23 mouse cellular contexts compared by ENCODE assay signal in the genomic region with DNA sequence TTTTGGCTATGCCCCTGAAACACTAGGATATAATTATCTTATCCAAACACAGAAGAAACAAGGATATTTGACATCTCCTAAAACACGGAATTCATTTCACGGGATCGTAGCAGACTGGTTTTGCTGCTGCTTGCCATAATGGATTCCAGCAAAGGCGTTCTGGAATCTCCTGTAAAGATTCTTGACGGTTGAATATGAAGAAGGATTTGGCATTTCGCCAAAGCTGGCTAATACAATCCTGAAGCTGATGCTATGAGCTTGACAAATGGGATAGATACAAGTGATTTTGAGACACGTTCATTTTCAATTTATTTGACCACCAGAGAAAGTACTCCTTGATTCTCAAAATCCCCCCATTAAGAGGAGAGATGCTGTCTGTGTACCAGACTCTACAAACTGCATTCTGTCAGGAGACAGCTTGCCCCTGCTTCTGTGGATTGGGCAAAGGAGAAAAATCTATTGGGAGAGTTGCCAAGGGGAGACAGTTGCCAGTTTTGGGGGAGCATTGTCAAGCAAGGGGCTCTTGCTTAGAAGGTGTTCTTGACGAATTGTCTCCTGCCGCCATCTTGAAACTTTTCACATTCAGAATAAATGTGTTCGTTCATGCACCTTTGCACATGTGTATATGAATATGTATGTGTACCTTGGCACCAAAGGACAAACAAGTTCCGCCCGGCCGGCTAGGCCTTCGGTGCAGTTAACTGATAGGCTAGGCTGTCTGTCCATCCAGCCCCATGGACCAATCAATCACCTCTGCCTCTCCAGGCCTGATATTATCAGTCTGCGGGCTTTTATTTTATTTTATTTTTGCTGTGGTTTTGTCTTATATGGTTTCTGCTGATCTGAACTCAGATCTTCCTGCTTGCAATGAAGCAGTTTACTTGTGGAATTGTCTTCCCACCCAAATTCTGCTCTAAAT.
A peak's percentile ranks its signal among the peaks of the same experiment; 100 is the strongest.
DNase-seq lines count a peak whose midpoint lies in the region; ATAC-seq and TF ChIP-seq lines count a peak whose summit lies in the region.
"Had no signal": no experiment of that assay in that cellular context is flagged by ENCODE, and none has a peak within 500 bp of the region (broad histone marks: within the 10 kb centered on the region; RNA-seq: fewer than 3 reads in every experiment).

No protein-coding gene starts in this region.

- peak overlapping the region; percentile 29; the same call in 1 of the 2 replicates for H3K27ac ChIP-seq in embryonic facial prominence, embryonic 13.5 days
- no peak overlapping the region for H3K27ac ChIP-seq in embryonic facial prominence, embryonic 10.5 days (replicated peaks)
- no peak overlapping the region for H3K27ac ChIP-seq in limb, embryonic 14.5 days (replicated peaks; ENCODE audit: low read depth, low read length)
- no peak overlapping the region for H3K27ac ChIP-seq in limb, embryonic 10.5 days
- no peak overlapping the region for H3K27ac ChIP-seq in ES-E14 (ENCODE audit: insufficient read depth, low read depth, low read length, poor library complexity, severe bottlenecking)
- H3K27ac ChIP-seq: embryonic facial prominence, embryonic 12.5 days; heart, embryonic 15.5 days; hindbrain, embryonic 14.5 days; kidney, postnatal 0 days; midbrain, embryonic 15.5 days; neural tube, embryonic 13.5 days had no signal

- H3K36me3 ChIP-seq in embryonic facial prominence, embryonic 13.5 days = peaks cover 5% of the 10 kb centered on the region
- H3K36me3 ChIP-seq in embryonic facial prominence, embryonic 10.5 days (replicated peaks) = peaks cover 7% of the 10 kb centered on the region; the same call in 1 of the 2 replicates
- peaks cover 7% of the 10 kb centered on the region for H3K36me3 ChIP-seq in limb, embryonic 14.5 days (ENCODE audit: control insufficient read depth, insufficient read depth, low read length)
- peaks cover 20% of the 10 kb centered on the region for H3K36me3 ChIP-seq in limb, embryonic 10.5 days
- H3K36me3 ChIP-seq in ES-E14 (ENCODE audit: control insufficient read depth, insufficient read depth, low read length, poor library complexity, severe bottlenecking) = no peaks in the 10 kb centered on the region
- H3K36me3 ChIP-seq: G1E; midbrain, embryonic 15.5 days had no signal

- H3K4me3 ChIP-seq in embryonic facial prominence, embryonic 13.5 days = no peak overlapping the region
- no peak overlapping the region for H3K4me3 ChIP-seq in embryonic facial prominence, embryonic 10.5 days
- H3K4me3 ChIP-seq in limb, embryonic 14.5 days (replicated peaks; ENCODE audit: low read length) = no peak overlapping the region
- H3K4me3 ChIP-seq in limb, embryonic 10.5 days = no peak overlapping the region
- no peak overlapping the region for H3K4me3 ChIP-seq in ES-E14 (ENCODE audit: insufficient read depth in 1 of 2, low read depth in 1 of 2, low read length in 2 of 2, poor library complexity in 1 of 2, severe bottlenecking in 1 of 2)
- H3K4me3 ChIP-seq: embryonic facial prominence, embryonic 12.5 days; heart, embryonic 15.5 days; midbrain, embryonic 15.5 days; myocyte; neural tube, embryonic 13.5 days had no signal

- 59% methylated on average over 15 of the region's 15 CpGs for WGBS in embryonic facial prominence, embryonic 13.5 days
- 94% methylated on average over 15 of the region's 15 CpGs for WGBS in embryonic facial prominence, embryonic 10.5 days
- WGBS in limb, embryonic 14.5 days = 68% methylated on average over 15 of the region's 15 CpGs
- 95% methylated on average over 15 of the region's 15 CpGs for WGBS in limb, embryonic 10.5 days

- H3K27me3 ChIP-seq in embryonic facial prominence, embryonic 13.5 days = no peaks in the 10 kb centered on the region
- no peaks in the 10 kb centered on the region for H3K27me3 ChIP-seq in embryonic facial prominence, embryonic 10.5 days (replicated peaks; ENCODE audit: low read depth, poor library complexity, severe bottlenecking)
- no peaks in the 10 kb centered on the region for H3K27me3 ChIP-seq in limb, embryonic 14.5 days (ENCODE audit: control insufficient read depth, insufficient read depth, low read length)
- no peaks in the 10 kb centered on the region for H3K27me3 ChIP-seq in limb, embryonic 10.5 days (ENCODE audit: low read depth, poor library complexity, severe bottlenecking)
- H3K27me3 ChIP-seq: embryonic facial prominence, embryonic 12.5 days; heart, embryonic 15.5 days; midbrain, embryonic 15.5 days; neural tube, embryonic 13.5 days had no signal

- no peak for TF ChIP-seq CTCF in brain, embryonic 14.5 days (IDR thresholded peaks at IDR 0.05; ENCODE audit: borderline replicate concordance, extremely low read depth, insufficient read depth, insufficient read length)

- H3K4me2 ChIP-seq in embryonic facial prominence, embryonic 13.5 days = no peak overlapping the region
- H3K4me2 ChIP-seq in limb, embryonic 14.5 days (replicated peaks; ENCODE audit: low read depth, low read length, severe bottlenecking) = no peak overlapping the region
- H3K4me2 ChIP-seq: embryonic facial prominence, embryonic 12.5 days; heart, embryonic 15.5 days; hindbrain, embryonic 14.5 days; midbrain, embryonic 15.5 days; neural tube, embryonic 13.5 days had no signal

- DNase-seq in embryonic facial prominence, embryonic 10.5 days (ENCODE audit: low spot score) = no peak
- peak; percentile 83 for DNase-seq in limb, embryonic 14.5 days (ENCODE audit: low spot score)
- DNase-seq in limb, embryonic 10.5 days (ENCODE audit: low spot score) = no peak
- no peak for DNase-seq in ES-E14 (ENCODE audit: low read depth, low spot score)
- DNase-seq in brain, embryonic 14.5 days (ENCODE audit: low read depth) = peak; percentile 61
- DNase-seq in thymus, adult 18-20 months = no peak
- DNase-seq: adrenal gland, postnatal 10 days; cerebellum, adult 9-10 months; gastrocnemius, postnatal 36 days; heart, postnatal 36 days; kidney, adult 2 months; layer of hippocampus, adult 9-11 months; retina, postnatal 1 day; thymus, postnatal 4 days had no signal

- in situ Hi-C loops in ES-E14 (cut with MboI; ENCODE audit: low sequenced_read_pairs in 2 of 2, unreplicated experiment in 2 of 2) = no loop called here

- no peak for TF ChIP-seq POLR2A in limb, embryonic 14.5 days (IDR thresholded peaks at IDR 0.05; ENCODE audit: borderline replicate concordance, extremely low read depth, insufficient read depth, insufficient read length)
- TF ChIP-seq POLR2A in brain, embryonic 14.5 days (IDR thresholded peaks at IDR 0.05; ENCODE audit: borderline replicate concordance, extremely low read depth, insufficient read depth, insufficient read length, poor library complexity, severe bottlenecking) = no peak

- H3K9ac ChIP-seq in embryonic facial prominence, embryonic 13.5 days = no peak overlapping the region
- H3K9ac ChIP-seq in limb, embryonic 14.5 days (ENCODE audit: low read depth, low read length, severe bottlenecking) = no peak overlapping the region
- no peak overlapping the region for H3K9ac ChIP-seq in ES-E14 (ENCODE audit: insufficient read depth, low read depth, low read length, poor library complexity, severe bottlenecking)
- H3K9ac ChIP-seq: embryonic facial prominence, embryonic 12.5 days; heart, embryonic 15.5 days; hindbrain, embryonic 14.5 days; midbrain, embryonic 15.5 days; neural tube, embryonic 13.5 days had no signal

- peaks cover 35% of the 10 kb centered on the region for H3K4me1 ChIP-seq in embryonic facial prominence, embryonic 13.5 days
- peaks cover 4% of the 10 kb centered on the region for H3K4me1 ChIP-seq in embryonic facial prominence, embryonic 10.5 days
- peaks cover 6% of the 10 kb centered on the region for H3K4me1 ChIP-seq in limb, embryonic 14.5 days (ENCODE audit: control insufficient read depth, insufficient read depth, low read length)
- peaks cover 4% of the 10 kb centered on the region for H3K4me1 ChIP-seq in limb, embryonic 10.5 days
- no peaks in the 10 kb centered on the region for H3K4me1 ChIP-seq in ES-E14 (ENCODE audit: control insufficient read depth in 2 of 2, insufficient read depth in 2 of 2, low read length in 2 of 2, poor library complexity in 1 of 2)

- no peaks in the 10 kb centered on the region for H3K9me3 ChIP-seq in embryonic facial prominence, embryonic 13.5 days
- no peaks in the 10 kb centered on the region for H3K9me3 ChIP-seq in embryonic facial prominence, embryonic 10.5 days
- no peaks in the 10 kb centered on the region for H3K9me3 ChIP-seq in limb, embryonic 14.5 days (ENCODE audit: control insufficient read depth, low read length)
- no peaks in the 10 kb centered on the region for H3K9me3 ChIP-seq in limb, embryonic 10.5 days (replicated peaks)
- no peaks in the 10 kb centered on the region for H3K9me3 ChIP-seq in ES-E14 (ENCODE audit: control insufficient read depth, insufficient read depth, low read depth, low read length)
- H3K9me3 ChIP-seq: heart, embryonic 15.5 days; midbrain, embryonic 15.5 days; neural tube, embryonic 13.5 days had no signal

- no peak for ATAC-seq in embryonic facial prominence, embryonic 13.5 days (ENCODE audit: insufficient number of reproducible peaks, insufficient read depth, low FRiP score, low TSS enrichment, low read depth)
- ATAC-seq in limb, embryonic 14.5 days (ENCODE audit: low FRiP score, low read depth) = no peak
- ATAC-seq: midbrain, embryonic 15.5 days had no signal

TF ChIP-seq in ES-E14, 5 proteins besides CTCF, POLR2A, EP300 and RAD21:
- TF ChIP-seq CHD2 (IDR thresholded peaks at IDR 0.05; ENCODE audit: low read depth, low read length) (peak; percentile 68), HCFC1 (IDR thresholded peaks at IDR 0.05; ENCODE audit: borderline replicate concordance, insufficient read depth, low read length) (no peak)

Comparison
In these comparisons a context has a peak if more than half of its experiments do, and no peak if none do; other contexts are left out.
1. DNase-seq: peak in limb, embryonic 14.5 days (single experiment) and brain, embryonic 14.5 days (single experiment); none in embryonic facial prominence, embryonic 10.5 days (single experiment), limb, embryonic 10.5 days (single experiment), ES-E14 (single experiment) and thymus, adult 18-20 months (0 of 2).